Mouse (Mus musculus): ENCODE measurements around the gene Naa16. TPM values are rescaled to one million over a fixed set of nuclear protein-coding genes. Genes with fewer than 3 reads are reported as not detected.

Naa16 gene
- total RNA-seq, 1 experiment from 2014 or later, result 30.2 TPM

DNA sequence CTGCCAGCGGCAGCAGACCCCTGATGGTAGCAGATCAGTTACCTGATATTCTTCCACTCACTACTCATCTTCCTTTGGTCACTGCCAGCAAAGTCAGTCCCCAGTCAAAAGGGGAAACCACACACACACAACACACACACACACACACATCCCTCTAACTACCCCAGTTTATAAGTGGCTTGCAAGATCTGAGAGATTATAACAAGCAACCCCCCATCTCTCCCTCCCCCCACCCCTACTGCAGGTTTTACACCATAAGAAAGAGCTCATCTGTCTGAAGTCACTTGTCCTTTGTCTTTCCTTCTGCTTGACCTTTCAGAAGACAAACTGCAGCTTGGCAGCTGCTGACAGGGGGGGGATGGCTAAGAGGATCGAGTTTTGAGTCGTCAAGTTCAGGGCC lies 115.1 kb downstream of the Naa16 start:
- DNase-seq, result no peak

Other genes with a start within 250 kb of the Naa16 start
- not detected in 2 replicates for gene Zfp957, start 143.4 kb downstream of the Naa16 start, total RNA-seq (2021)
- 92.6 and 100 TPM in 2 replicates for gene Rgcc, start 89.1 kb downstream of the Naa16 start, total RNA-seq (2021)
- 5.6 and 10.0 TPM in 2 replicates for gene Mtrf1, start 7.0 kb upstream of the Naa16 start, total RNA-seq (2021)
- 10.0 and 10.8 TPM in 2 replicates for gene Kbtbd7, start 35.7 kb upstream of the Naa16 start, total RNA-seq (2021)
- 0.21 and 0.52 TPM in 2 replicates for gene Kbtbd6, start 61.1 kb upstream of the Naa16 start, total RNA-seq (2021)
- gene Elf1, start 90.4 kb upstream of the Naa16 start, total RNA-seq (2021), result 20.8 and 27.7 TPM in 2 replicates
- gene Wbp4, start 90.7 kb upstream of the Naa16 start, total RNA-seq (2021), result 39.5 and 45.8 TPM in 2 replicates
- 156 and 173 TPM in 2 replicates for gene Sugt1, start 196.9 kb upstream of the Naa16 start, total RNA-seq (2021)

Measured in adrenal gland, postnatal 25 days (tissue).